Mouse (Mus musculus) 416B (cell line): ENCODE measurements around the gene Crygb.
A peak's percentile ranks its signal among the peaks of the same experiment; 100 is the strongest.
"Not testable (repeated sequence)": the region's sequence is repeated elsewhere in the genome, so short reads cannot be mapped to it uniquely, and the experiment has no call there.

Experiments
- DNase-seq: peaks from one replicate; pipeline ENCODE4 v3.0.0; 2011; ENCODE audit warnings: low read depth

The Crygb gene

DNA sequence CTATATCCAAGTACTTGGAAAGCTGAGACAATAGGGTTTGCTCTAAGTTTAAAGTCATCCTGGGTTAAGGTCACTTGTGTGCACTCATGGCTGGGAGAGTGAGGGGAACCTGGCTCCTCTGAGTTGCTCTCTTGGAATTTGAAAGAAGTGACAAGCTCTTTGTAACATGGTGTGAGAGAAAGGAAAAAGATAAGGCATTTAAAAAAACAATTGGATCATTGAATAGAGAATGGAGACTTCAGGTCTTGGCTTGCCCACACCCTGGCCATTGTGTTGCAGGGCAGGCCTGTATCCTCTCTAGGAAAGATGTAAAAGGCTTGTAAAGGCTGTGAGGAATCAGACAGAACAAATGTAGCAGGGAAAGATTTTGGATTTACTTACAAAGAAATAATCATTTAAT is 14.2 kb downstream of the Crygb start:
- DNase-seq: no peak

DNA sequence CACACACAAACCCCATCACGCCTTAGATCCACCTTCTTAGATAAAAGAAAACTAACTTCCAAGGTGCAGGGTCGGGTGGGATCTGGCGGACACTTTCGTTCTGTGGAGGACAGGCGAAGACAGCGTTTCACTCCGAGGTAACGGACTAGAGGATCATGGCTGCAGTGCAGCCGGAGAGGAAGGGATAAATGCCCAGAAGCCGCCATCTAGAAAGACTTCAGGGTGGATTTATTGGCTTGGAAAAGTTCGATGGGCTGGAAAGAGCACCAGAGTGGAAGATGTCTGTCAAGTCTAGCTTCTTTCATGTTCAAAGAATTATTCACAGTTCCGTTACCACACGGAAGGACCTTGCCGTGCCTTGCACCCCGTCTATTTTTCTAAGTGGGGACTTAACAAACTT is 17.9 kb downstream of the Crygb start:
- DNase-seq: no peak

- no peak for DNase-seq
Observed at GRCm38 (mm10) chr1:65063352-65063751, 18.7 kb downstream of the Crygb start, which contains the start of gene Crygd. TSS of gene Crygd (minus strand) at chr1:65063452.

- DNase-seq: no peak
Observed at GRCm38 (mm10) chr1:65052140-65052539, 29.9 kb downstream of the Crygb start.

DNA sequence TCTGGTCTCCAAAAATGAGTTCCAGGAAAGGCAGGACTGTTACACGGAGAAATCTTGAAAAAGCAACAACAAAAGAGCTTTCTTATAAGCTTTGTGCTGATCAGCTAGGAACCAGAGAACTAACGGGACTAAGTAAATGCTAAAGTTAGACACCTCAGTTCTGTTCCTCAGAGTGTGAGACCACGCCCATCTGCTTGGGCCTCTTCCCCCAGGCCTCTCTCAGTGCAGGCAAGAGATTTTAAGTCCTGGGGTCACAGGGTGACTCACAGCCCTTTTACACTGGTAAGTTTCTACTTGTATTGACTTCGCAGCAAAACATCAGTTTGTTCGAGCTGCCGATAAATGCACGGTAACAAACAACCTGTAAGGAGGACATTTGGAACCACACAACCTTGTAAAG is 30.4 kb downstream of the Crygb start:
- DNase-seq: no peak

GRCm38 (mm10) chr1:65050952-65051351 is 31.1 kb downstream of the Crygb start, which contains the start of gene Cryge:
TSS of gene Cryge (minus strand) at chr1:65051149.
- DNase-seq: not testable (repeated sequence)

DNA sequence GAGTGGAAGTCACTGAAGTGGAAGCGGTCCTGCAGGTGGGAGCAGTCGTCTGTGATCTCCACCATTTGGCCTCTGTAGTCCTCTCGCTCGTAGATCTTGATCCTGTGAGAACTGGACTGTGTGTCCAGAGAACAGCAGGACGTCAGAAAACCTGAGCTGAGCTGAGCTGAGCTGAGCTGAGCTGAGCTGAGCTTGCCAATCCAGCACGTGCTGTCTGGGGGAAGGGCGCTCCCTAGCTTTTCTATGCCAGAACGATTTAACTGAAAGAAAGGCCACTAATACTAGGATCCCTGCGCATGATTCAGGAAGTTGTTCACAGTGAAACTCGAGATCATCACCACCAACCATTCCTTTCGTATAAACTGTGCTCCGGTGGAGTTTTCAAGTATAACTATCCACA is 33.3 kb downstream of the Crygb start:
- no peak for DNase-seq

DNA sequence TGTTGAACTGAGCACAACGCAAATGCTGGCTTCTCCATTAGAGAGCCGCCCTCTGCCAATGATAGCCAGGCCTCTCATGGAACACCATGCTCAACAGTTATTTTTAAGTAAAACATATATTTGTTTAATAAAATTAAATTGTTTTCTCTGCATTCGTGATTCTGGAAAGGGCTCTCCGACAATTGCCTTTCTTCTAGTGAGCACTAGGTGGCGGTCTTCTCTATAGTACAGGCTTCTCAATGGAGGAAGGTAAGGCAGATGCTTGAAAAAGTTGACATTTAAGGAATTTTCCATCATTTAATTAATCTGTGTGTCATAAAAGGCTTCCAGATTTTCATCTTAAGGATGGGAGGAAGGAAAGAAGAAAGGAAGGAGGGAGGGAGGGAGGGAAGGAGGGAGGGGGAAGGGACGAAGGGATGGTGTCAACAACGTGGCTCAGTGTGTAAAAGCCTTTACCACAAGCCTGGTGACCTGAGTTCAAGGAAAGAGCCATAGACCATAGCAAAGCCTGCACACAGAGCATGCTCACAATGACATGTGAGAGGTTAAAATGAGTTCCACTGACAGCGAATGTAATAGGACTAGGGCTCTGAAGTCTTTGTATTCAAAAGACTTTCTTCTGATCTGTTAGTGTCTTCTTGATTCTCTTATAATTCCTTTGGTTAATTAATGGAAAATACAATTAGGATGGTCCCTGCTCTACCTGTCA is 35.5 kb downstream of the Crygb start:
- DNase-seq: peak; percentile 69

- DNase-seq: no peak
Observed at GRCm38 (mm10) chr1:65043433-65043832, 38.7 kb downstream of the Crygb start.

DNA sequence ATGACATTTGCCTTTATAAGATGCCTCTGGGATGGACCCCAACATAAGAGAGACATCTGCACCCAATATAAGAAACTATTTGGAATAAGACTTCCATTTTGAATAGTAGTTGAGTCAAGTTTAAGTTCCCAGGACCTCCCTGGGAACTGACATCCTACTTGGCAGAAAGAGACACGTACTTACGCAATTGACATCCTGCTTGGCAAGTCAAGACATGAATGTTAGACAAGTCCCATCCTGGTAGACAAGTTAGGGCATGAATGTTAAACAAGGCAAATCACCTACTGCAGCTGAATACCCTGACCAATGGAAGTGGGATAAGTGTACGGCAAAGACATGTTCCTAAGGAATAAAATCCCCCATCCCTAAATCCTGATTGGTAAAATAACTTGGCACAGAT is 40.3 kb downstream of the Crygb start:
- DNase-seq: peak; percentile 60

- no peak for DNase-seq
Observed at GRCm38 (mm10) chr1:65040806-65041205, 41.3 kb downstream of the Crygb start.

GRCm38 (mm10) chr1:65039679-65040078 is 42.4 kb downstream of the Crygb start:
- DNase-seq: no peak

- DNase-seq: no peak
Observed at GRCm38 (mm10) chr1:65037542-65037941, 44.5 kb downstream of the Crygb start.

GRCm38 (mm10) chr1:65035513-65035912 is 46.6 kb downstream of the Crygb start:
- DNase-seq: no peak

DNA sequence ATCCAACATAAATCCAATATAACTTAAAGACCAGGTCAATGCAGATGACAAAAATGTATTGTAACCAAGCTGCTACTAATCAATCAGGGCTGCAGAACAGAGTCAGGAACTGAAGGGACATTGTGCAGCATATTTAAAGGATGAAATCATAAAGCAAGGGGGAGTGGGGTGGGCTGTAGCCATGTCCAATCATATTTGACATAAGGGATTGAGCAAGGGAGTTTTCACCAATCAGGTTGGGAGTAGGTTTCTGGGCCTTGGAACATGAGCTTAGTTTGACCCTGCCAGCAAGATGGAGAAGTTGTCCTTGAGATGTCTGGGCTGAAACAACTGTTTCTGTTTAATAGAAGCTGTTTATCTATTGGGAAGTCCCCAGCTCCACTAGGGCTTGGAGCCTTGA is 49.4 kb downstream of the Crygb start, which contains the start of gene Akr1cl:
Gene Akr1cl, minus strand, starts transcription at position 119 of the 400 bp plus-strand sequence.
- peak; percentile 53 for DNase-seq
